Mouse (Mus musculus) bone marrow, adult 2 months (tissue): Measurements from ENCODE around the gene Olfr402.
"Not testable (repeated sequence)": the region's sequence is repeated elsewhere in the genome, so short reads cannot be mapped to it uniquely, and the experiment has no call there.

Source experiments
- CTCF ChIP-seq: fragments of 200-500 bp; IDR thresholded peaks from 2 replicates; pipeline ENCODE4 v1.5.1; 2011; ENCODE audit warnings: low read length, control low read depth; ENCODE audit not compliant: control insufficient read depth, insufficient read depth
- POLR2A ChIP-seq: fragments of 200-500 bp; IDR thresholded peaks from 2 replicates; pipeline ENCODE4 v1.6.1; 2011; ENCODE audit warnings: low read depth, mild to moderate bottlenecking, control low read depth, low read length, borderline replicate concordance; ENCODE audit not compliant: control insufficient read depth

DNA sequence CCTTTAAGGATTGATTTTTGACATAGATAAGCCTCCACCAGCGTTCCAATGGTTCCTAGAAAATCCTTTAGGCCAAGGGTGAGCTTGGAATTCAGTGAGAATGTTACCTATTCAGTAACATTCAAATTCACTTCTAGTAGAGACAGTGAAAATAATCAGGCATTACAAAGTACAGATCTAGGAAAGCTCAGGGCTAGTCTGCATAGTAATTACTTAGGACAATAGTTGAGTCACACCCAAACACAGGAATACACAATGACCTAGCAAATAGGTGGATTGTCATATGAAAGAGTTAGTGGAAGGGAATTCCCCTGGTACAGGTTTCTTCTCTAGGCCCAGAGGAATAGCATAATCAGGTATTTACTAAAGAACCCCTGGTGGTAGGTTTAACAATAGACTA lies 13.3 kb upstream of the Olfr402 start:
- TF ChIP-seq CTCF, POLR2A: not testable (repeated sequence)
